Mouse (Mus musculus) kidney, adult 2 months (tissue): ENCODE results near the gene Supt6.

Experiments
- CTCF ChIP-seq: fragments of 200-500 bp; conservative IDR thresholded peaks from 2 replicates; pipeline ENCODE4 v1.5.1; 2011; ENCODE audit warnings: low read depth, mild to moderate bottlenecking, control low read depth, low read length, moderate library complexity, mixed read lengths; ENCODE audit not compliant: insufficient read depth, insufficient read length
- POLR2A ChIP-seq: fragments of 200-500 bp; IDR thresholded peaks from one replicate; pipeline ENCODE4 v1.6.1; 2011; ENCODE audit warnings: low read depth, low read length, control low read depth

DNA sequence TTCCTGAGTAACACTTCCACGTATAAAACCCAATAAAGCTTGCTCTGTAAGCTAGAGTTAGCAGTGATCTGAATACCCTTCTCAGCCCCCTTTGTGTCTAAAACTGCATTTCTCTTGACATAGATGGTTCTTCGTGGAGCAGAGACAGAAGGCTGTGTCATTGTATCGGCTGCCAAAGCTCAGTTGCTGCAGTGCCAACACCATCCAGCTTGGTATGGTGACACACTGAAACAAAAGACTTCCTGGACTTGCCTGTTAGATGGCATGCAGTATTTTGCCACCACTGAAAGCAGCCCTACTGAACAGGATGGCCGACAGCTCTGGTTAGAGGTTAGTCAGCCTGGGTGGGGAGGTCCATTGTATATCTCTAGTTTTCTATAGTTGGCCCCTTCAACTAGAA is 33.8 kb upstream of the Supt6 start:
- TF ChIP-seq POLR2A (no peak), CTCF (no peak)
